Mouse (Mus musculus) heart, embryonic 13.5 days (tissue): Measurements from ENCODE around the gene Rdx. TPM values are rescaled to one million over a fixed set of nuclear protein-coding genes. Genes with fewer than 3 reads are reported as not detected.

Source experiments
- ATAC-seq: fragments of 200-750 bp; cut with Nextera tagmentation; 2 replicates; pipeline ENCODE4 v1.8.0; 2017; ENCODE audit warnings: moderate TSS enrichment; ENCODE audit not compliant: insufficient number of reproducible peaks, low FRiP score, low TSS enrichment; ENCODE audit errors: extremely low read depth
- H3K27ac ChIP-seq: fragments of 300-500 bp; sonication (generic); replicated peaks from 2 replicates; pipeline ENCODE4 v1.5.1; 2015; ENCODE audit warnings: moderate library complexity, mild to moderate bottlenecking, inconsistent platforms
- H3K27me3 ChIP-seq: fragments of 300-500 bp; sonication (generic); replicated peaks from 2 replicates; pipeline ENCODE4 v1.6.1; 2015; ENCODE audit warnings: mild to moderate bottlenecking, inconsistent platforms
- H3K36me3 ChIP-seq: fragments of 300-500 bp; sonication (generic); 2 replicates; pipeline ENCODE4 v1.6.1; 2015; ENCODE audit warnings: mild to moderate bottlenecking, inconsistent platforms
- H3K4me1 ChIP-seq: fragments of 300-500 bp; sonication (generic); 2 replicates; pipeline ENCODE4 v1.6.1; 2015; ENCODE audit warnings: inconsistent platforms
- H3K4me2 ChIP-seq: fragments of 300-500 bp; sonication (generic); 2 replicates; pipeline ENCODE4 v1.6.1; 2015; ENCODE audit warnings: inconsistent platforms, mild to moderate bottlenecking, moderate library complexity
- H3K4me3 ChIP-seq: fragments of 300-500 bp; sonication (generic); 2 replicates; pipeline ENCODE4 v1.5.1; 2015; ENCODE audit warnings: moderate library complexity, mild to moderate bottlenecking, inconsistent platforms
- H3K9ac ChIP-seq: fragments of 300-500 bp; sonication (generic); 2 replicates; pipeline ENCODE4 v1.6.1; 2015; ENCODE audit warnings: inconsistent platforms, mild to moderate bottlenecking, moderate library complexity
- H3K9me3 ChIP-seq: fragments of 300-500 bp; sonication (generic); 2 replicates; pipeline ENCODE4 v1.6.1; 2016; ENCODE audit warnings: inconsistent platforms
- WGBS: fragments of 180-500 bp; shearing (Covaris S2); methylation state at CpG from one replicate; pipeline ENCODE4 v1.1.7; 2015; ENCODE audit warnings: mixed read lengths; 5-methylcytosine and 5-hydroxymethylcytosine counted together
- microRNA-seq: library from miRNA; unstranded; fragments of <30 nt; microRNA quantifications from one replicate; pipeline ENCODE4, GENCODE M21; 2016
- polyA plus RNA-seq: library from polyadenylated mRNA; unstranded; fragments of >200 nt; fragmentation: Nextera tagmentation; extraction: Ambion mirVana; gene quantifications from 2 replicates; pipeline ENCODE4 v1.2.1, GENCODE M21; 2015

Rdx gene
- polyA plus RNA-seq, 1 experiment from 2014 or later: 112 TPM

DNA sequence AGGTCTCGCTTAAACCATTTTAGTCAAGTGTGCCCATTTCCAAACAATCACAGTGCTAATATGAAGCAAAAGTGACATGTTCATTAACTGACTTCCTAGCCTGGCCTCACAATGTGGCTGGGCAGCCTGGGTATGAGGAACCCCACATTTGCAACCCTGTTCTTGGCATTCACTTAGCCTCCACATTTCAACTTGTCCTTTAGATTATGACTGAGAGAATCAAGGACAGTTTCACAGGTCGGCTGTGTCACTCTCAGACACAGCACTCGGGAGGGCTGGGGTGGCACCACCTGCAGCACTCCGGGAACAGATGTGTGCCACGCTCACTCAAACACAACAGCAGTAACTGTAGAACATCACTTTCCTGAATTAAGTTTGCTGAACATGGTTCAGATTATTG is 66.1 kb downstream of the Rdx start:
- Histone ChIP-seq H3K27me3 (no peaks in the 10 kb centered on the region), H3K4me1 (peaks cover 6% of the 10 kb centered on the region; the same call in 1 of the 2 replicates), H3K4me2 (no peak overlapping the region), H3K27ac (no peak overlapping the region), H3K36me3 (peaks cover 35% of the 10 kb centered on the region), H3K9me3 (no peaks in the 10 kb centered on the region), H3K9ac (no peak overlapping the region), H3K4me3 (no peak overlapping the region)
- no peak for ATAC-seq
- 77% methylated on average over 5 of the region's 5 CpGs for WGBS

DNA sequence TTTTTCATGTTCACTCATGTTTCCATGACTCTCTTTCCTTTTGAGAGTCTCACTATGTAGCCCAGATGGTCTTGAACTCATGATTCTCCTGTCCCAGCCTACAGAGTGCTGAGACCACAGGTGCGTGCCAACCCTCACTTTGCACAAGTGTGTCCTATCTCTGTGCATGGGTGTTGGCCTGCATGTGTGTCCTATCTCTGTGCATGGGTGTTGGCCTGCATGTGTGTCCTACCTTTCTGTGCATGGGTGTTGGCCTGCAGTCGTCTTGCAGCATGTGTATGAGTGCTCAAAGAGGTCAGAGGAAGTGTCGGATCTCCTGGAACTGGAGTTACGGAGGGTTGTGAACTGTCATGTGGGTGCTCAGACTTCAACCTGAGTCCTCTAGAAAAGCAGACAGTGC is 72.2 kb downstream of the Rdx start:
- H3K4me1 ChIP-seq: no peaks in the 10 kb centered on the region
- H3K9ac ChIP-seq: no peak overlapping the region
- H3K4me3 ChIP-seq: no peak overlapping the region
- peaks cover 49% of the 10 kb centered on the region for H3K36me3 ChIP-seq
- no peak overlapping the region for H3K27ac ChIP-seq
- H3K4me2 ChIP-seq: no peak overlapping the region
- 78% methylated on average over 4 of the region's 4 CpGs for WGBS
- no peaks in the 10 kb centered on the region for H3K9me3 ChIP-seq
- no peak for ATAC-seq
- no peaks in the 10 kb centered on the region for H3K27me3 ChIP-seq

DNA sequence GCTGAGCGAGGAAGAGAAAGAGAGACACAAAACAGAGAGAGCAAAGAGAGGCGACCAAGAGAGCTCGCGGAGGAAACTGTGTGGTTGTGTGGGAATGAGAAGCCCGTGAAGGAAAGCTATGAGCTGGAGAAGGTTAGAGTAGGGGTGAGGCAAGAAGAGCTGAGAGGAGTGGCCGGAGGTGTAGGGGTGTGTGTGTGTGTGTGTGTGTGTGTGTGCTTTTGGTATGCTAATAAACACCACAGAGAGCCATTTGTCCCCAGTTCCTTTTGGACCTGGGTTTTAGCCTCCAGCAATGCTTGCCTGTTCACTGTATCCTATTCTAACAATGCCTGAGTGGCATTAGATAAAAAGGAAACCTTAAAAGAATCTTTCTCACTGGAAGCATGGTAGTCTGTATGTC is 78.3 kb downstream of the Rdx start:
- Histone ChIP-seq H3K27me3 (no peaks in the 10 kb centered on the region), H3K4me3 (no peak overlapping the region), H3K27ac (no peak overlapping the region), H3K9me3 (no peaks in the 10 kb centered on the region), H3K4me1 (no peaks in the 10 kb centered on the region), H3K9ac (no peak overlapping the region), H3K4me2 (no peak overlapping the region), H3K36me3 (peaks cover 20% of the 10 kb centered on the region)
- WGBS: 86% methylated on average over 6 of the region's 6 CpGs
- ATAC-seq: no peak

DNA sequence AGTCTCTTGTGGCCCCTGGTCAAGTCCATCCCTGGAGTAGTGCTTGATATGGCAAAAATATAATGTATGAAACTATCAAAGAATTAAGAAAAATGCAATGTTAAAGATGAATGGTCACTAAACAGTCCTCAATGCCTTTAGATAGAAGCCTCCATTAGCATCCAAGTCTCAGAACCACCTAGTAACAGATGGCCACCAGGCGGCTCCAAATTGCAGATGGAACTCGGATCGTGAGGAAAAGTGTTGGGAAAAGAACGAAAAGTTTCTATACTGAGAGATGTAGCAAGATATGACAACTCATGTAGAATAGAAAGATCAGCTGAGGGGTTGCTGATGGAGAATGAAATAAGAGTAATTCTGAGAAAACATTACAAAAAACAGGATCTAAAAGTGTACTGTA is 83.4 kb downstream of the Rdx start:
- no peak for ATAC-seq
- H3K4me2 ChIP-seq: no peak overlapping the region
- no peak overlapping the region for H3K9ac ChIP-seq
- H3K27ac ChIP-seq: no peak overlapping the region
- H3K4me3 ChIP-seq: no peak overlapping the region
- H3K9me3 ChIP-seq: no peaks in the 10 kb centered on the region
- WGBS: 60% methylated on average over 4 of the region's 4 CpGs
- no peaks in the 10 kb centered on the region for H3K27me3 ChIP-seq
- H3K4me1 ChIP-seq: peaks cover 9% of the 10 kb centered on the region
- H3K36me3 ChIP-seq: peaks cover 11% of the 10 kb centered on the region

DNA sequence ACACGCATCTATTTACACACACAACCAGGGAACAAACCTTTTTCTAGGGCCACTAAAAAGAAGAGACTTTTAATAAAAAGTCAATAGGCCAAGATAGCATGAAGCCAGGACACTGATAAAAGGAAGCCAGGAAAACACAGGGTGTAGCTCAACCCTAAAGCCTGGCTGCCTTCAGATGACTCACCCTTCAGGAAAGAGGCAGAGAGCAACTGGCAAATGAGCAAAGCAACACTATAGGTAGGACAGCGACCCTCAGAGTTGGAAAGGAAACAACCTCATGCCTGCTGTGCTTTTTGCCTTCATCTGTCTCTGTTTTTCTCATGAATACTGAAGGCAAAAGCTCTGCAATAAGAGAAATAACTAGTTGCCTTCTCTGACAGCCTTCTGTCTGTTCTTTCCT is 85.8 kb downstream of the Rdx start:
- Histone ChIP-seq H3K9me3 (no peaks in the 10 kb centered on the region), H3K4me2 (no peak overlapping the region), H3K27ac (no peak overlapping the region; the same call in 1 of the 2 replicates), H3K4me1 (peaks cover 15% of the 10 kb centered on the region), H3K9ac (no peak overlapping the region), H3K4me3 (no peak overlapping the region), H3K27me3 (no peaks in the 10 kb centered on the region), H3K36me3 (peaks cover 3% of the 10 kb centered on the region; the same call in 1 of the 2 replicates)
- ATAC-seq: no peak
- WGBS: 54% methylated on average over 2 of the region's 2 CpGs

Small RNAs within 50 kb of the gene (microRNA-seq; reads per million reads assigned to microRNA genes)
- gene Gm27686 (not detected), gene Mir6244 (not detected)

Other genes with a start within 250 kb of the Rdx start
- gene Fdx1, start 83.6 kb upstream of the Rdx start, polyA plus RNA-seq: 83.0 and 84.1 TPM in 2 replicates
- gene Zc3h12c, start 121.4 kb downstream of the Rdx start, polyA plus RNA-seq: 2.4 and 2.5 TPM in 2 replicates